Mouse (Mus musculus) ES-Bruce4 (cell line): ENCODE measurements at regions not wholly inside any gene's neighbourhood (a gene's known extent, or its start where the extent isn't known, plus 50 kb on each side); places are given as distances from the start of the nearest gene placed in this dataset.
A peak's percentile ranks its signal among the peaks of the same experiment; 100 is the strongest.

Experiments
- H3K27ac ChIP-seq: 2 replicates; pipeline ENCODE4 v1.5.1; 2012; ENCODE audit warnings: low read length, inconsistent platforms; ENCODE audit not compliant: insufficient read depth
- H3K27me3 ChIP-seq: 2 replicates; pipeline ENCODE4 v1.6.1; 2012; ENCODE audit warnings: mild to moderate bottlenecking, low read length, inconsistent platforms; ENCODE audit not compliant: control insufficient read depth, poor library complexity, insufficient read depth, severe bottlenecking
- H3K36me3 ChIP-seq: 2 replicates; pipeline ENCODE4 v1.6.1; 2012; ENCODE audit warnings: inconsistent platforms, mild to moderate bottlenecking, low read length, moderate library complexity; ENCODE audit not compliant: control insufficient read depth, poor library complexity, insufficient read depth, severe bottlenecking
- H3K4me1 ChIP-seq: one replicate; pipeline ENCODE4 v1.8.1; 2011; ENCODE audit warnings: low read length; ENCODE audit not compliant: control insufficient read depth, insufficient read depth
- H3K4me3 ChIP-seq: 2 replicates; pipeline ENCODE4 v1.5.1; 2011; ENCODE audit warnings: low read depth, mild to moderate bottlenecking, low read length
- H3K9ac ChIP-seq: 2 replicates; pipeline ENCODE4 v1.6.1; 2012; ENCODE audit warnings: low read depth, mild to moderate bottlenecking, inconsistent platforms; ENCODE audit not compliant: poor library complexity, severe bottlenecking
- H3K9me3 ChIP-seq: replicated peaks from 2 replicates; pipeline ENCODE4 v1.6.1; 2012; ENCODE audit warnings: mild to moderate bottlenecking, low read length, inconsistent platforms; ENCODE audit not compliant: control insufficient read depth, poor library complexity, insufficient read depth, severe bottlenecking
- CTCF ChIP-seq: IDR thresholded peaks from one replicate; pipeline ENCODE4 v1.8.1; 2011; ENCODE audit warnings: low read depth, low read length
- EP300 ChIP-seq: IDR thresholded peaks from 2 replicates; pipeline ENCODE4 v1.6.1; 2011; ENCODE audit warnings: low read depth, low read length; ENCODE audit not compliant: insufficient read depth
- POLR2A ChIP-seq: IDR thresholded peaks from one replicate; pipeline ENCODE4 v1.8.1; 2011; ENCODE audit warnings: low read length; ENCODE audit not compliant: insufficient read depth

DNA sequence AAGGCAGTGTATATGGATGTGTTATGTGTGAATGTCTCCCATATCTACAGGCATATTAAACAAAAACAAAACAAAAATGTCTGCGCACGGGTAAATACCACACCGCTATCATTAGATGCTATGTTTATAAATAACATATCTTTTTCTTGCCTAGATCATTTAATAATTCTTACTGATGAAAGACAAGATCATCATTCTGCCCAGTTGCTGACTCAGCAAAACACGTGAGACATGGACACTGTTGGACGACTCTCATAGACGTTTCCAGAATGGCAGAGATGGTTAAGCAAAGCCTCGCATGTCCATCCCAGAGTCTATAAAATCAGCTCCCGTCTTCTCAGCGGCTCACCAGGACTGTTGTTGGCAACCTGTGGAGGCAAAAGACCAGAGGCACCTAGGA lies 125.5 kb upstream of the Hes1 start:
- no peaks in the 10 kb centered on the region for H3K9me3 ChIP-seq
- no peaks in the 10 kb centered on the region for H3K27me3 ChIP-seq
- peaks cover 2% of the 10 kb centered on the region for H3K4me1 ChIP-seq
- no peak overlapping the region for H3K4me3 ChIP-seq
- TF ChIP-seq EP300 (no peak), POLR2A (no peak), CTCF (no peak)
- H3K36me3 ChIP-seq: no peaks in the 10 kb centered on the region
- no peak overlapping the region for H3K27ac ChIP-seq
- H3K9ac ChIP-seq: no peak overlapping the region

GRCm38 (mm10) chr16:29939331-29939850 lies 124.8 kb upstream of the Hes1 start:
- no peaks in the 10 kb centered on the region for H3K36me3 ChIP-seq
- H3K9ac ChIP-seq: no peak overlapping the region
- no peaks in the 10 kb centered on the region for H3K9me3 ChIP-seq
- TF ChIP-seq POLR2A (no peak), EP300 (no peak), CTCF (no peak)
- H3K4me1 ChIP-seq: peaks cover 3% of the 10 kb centered on the region
- no peak overlapping the region for H3K27ac ChIP-seq
- H3K27me3 ChIP-seq: no peaks in the 10 kb centered on the region
- H3K4me3 ChIP-seq: no peak overlapping the region

- Histone ChIP-seq H3K4me3 (no peak overlapping the region), H3K4me1 (peaks cover 5% of the 10 kb centered on the region), H3K27me3 (no peaks in the 10 kb centered on the region), H3K9ac (no peak overlapping the region), H3K9me3 (no peaks in the 10 kb centered on the region), H3K27ac (no peak overlapping the region), H3K36me3 (no peaks in the 10 kb centered on the region)
- TF ChIP-seq EP300 (no peak), POLR2A (no peak), CTCF (no peak)
Measured at GRCm38 (mm10) chr16:29939869-29940707, 124.1 kb upstream of the Hes1 start.

DNA sequence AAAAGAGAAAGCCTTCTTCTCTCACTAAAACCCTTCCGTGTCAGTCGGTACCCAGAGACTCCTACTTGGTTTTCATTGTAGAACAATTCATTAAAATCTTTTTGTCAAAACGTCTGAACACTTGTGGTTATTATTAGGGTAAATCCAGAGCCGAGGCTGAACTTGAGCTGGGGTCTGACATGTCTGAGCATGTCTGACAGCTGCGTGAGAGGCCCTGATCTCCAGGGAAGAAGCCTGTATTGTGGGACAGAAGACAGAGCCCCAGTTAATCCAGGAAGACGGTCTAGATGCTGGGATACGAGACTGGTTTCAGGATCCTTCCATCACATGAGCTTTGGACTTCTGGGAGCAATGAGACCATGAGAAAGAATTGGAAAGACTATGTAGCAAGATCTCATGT lies 122.1 kb upstream of the Hes1 start:
- TF ChIP-seq POLR2A: no peak
- no peak for TF ChIP-seq EP300
- TF ChIP-seq CTCF: no peak
- peaks cover 8% of the 10 kb centered on the region for H3K4me1 ChIP-seq

DNA sequence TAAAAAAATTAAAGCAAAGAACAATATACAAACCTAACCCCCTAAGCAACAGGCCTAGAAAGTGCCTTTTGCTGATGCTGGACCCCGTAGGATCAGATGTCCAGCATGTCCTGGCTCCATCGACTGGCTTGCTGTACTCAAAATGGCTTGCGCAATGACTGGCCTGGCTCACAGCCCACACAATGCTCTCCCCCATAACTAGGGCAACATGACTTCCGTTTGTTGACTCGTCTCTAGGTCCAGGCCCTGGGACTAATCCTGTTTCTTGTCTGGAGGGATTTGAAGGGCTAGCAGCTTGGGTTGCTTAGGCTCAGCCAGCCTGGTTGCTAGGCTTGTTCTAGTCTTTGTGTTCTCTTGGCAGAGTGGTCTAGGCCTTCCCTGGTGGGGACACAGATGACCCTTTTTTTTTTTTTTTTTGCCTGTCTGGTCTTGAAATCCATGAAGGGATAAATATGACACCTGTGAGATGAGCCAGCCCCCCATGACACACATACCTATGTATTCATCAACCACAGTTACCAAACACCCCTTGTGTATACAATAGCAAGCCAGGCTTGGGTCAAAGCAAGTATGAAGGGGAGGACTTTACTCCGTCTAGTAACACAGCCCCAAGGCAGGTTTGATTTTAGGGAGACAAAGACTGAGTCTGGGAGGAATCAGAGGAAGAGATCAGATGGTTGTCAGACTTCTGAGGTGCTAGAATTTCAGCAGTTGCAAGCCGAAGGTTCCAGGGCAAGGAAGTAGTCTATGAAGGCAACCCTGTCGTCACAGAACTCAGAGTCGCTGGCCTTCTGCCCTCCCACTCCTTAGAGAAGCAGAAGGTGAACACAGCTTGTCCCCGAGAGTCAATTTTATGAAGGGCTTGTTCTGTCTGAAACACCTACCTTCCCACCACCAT lies 120.0 kb upstream of the Hes1 start:
- H3K9me3 ChIP-seq: no peaks in the 10 kb centered on the region
- TF ChIP-seq CTCF (no peak), POLR2A (no peak), EP300 (no peak)
- H3K36me3 ChIP-seq: no peaks in the 10 kb centered on the region
- peaks cover 8% of the 10 kb centered on the region for H3K4me1 ChIP-seq
- no peak overlapping the region for H3K9ac ChIP-seq
- H3K27me3 ChIP-seq: no peaks in the 10 kb centered on the region
- H3K27ac ChIP-seq: no peak overlapping the region
- H3K4me3 ChIP-seq: no peak overlapping the region

More for the DNA sequence above, 122.1 kb upstream of the Hes1 start:
- Histone ChIP-seq H3K9ac (no peak overlapping the region), H3K9me3 (no peaks in the 10 kb centered on the region), H3K27me3 (no peaks in the 10 kb centered on the region), H3K36me3 (no peaks in the 10 kb centered on the region), H3K4me3 (no peak overlapping the region), H3K27ac (no peak overlapping the region)

GRCm38 (mm10) chr16:29944966-29945365 lies 119.2 kb upstream of the Hes1 start:
- no peaks in the 10 kb centered on the region for H3K9me3 ChIP-seq
- TF ChIP-seq CTCF (no peak), EP300 (no peak), POLR2A (no peak)
- H3K27me3 ChIP-seq: no peaks in the 10 kb centered on the region
- H3K36me3 ChIP-seq: no peaks in the 10 kb centered on the region
- H3K27ac ChIP-seq: no peak overlapping the region
- H3K9ac ChIP-seq: peak overlapping the region; percentile 94; the same call in 1 of the 2 replicates
- H3K4me1 ChIP-seq: peaks cover 8% of the 10 kb centered on the region
- H3K4me3 ChIP-seq: no peak overlapping the region
